Mouse (Mus musculus) kidney, adult 8-10 months (tissue): ENCODE results near the gene Nle1.
"Not testable (repeated sequence)": the region's sequence is repeated elsewhere in the genome, so short reads cannot be mapped to it uniquely, and the experiment has no call there.

Source experiments
- DNase-seq, 2 experiments: peaks; one replicate each; pipeline ENCODE4 v3.0.0; 2022

Gene Nle1

GRCm38 (mm10) chr11:82907651-82908607 lies at the start of gene Nle1:
TSS of gene Nle1 (minus strand) at chr11:82908411.
- peak; percentile 80 to 90 for DNase-seq

- DNase-seq = no peak
Observed at GRCm38 (mm10) chr11:82956925-82957324, 48.7 kb upstream of the Nle1 start.

DNA sequence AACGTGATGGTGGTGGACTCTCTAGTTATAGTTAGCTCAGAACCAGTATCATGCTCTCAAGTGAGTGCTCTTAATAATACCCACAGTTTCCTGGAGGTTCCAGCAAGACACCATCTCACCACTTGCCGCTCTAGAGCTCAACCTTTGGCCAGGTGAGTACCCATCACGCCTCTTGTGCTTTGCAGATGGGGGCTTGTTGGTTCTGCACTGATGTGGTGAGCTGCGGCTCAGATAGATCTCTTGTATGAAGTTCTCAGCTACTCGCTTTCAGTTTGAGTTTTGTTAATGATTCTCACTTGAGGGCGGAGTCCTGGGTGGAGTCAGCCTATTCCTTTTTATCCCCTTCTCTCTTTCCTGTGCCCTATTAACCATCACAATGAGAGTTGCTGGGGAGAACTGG lies 46.4 kb upstream of the Nle1 start:
- DNase-seq = no peak

GRCm38 (mm10) chr11:82952612-82953542 lies 44.7 kb upstream of the Nle1 start:
- peak in 1 of 2 experiments; percentile 8 for DNase-seq

GRCm38 (mm10) chr11:82951865-82952611 lies 43.8 kb upstream of the Nle1 start:
- DNase-seq = peak; percentile 64 to 69

DNA sequence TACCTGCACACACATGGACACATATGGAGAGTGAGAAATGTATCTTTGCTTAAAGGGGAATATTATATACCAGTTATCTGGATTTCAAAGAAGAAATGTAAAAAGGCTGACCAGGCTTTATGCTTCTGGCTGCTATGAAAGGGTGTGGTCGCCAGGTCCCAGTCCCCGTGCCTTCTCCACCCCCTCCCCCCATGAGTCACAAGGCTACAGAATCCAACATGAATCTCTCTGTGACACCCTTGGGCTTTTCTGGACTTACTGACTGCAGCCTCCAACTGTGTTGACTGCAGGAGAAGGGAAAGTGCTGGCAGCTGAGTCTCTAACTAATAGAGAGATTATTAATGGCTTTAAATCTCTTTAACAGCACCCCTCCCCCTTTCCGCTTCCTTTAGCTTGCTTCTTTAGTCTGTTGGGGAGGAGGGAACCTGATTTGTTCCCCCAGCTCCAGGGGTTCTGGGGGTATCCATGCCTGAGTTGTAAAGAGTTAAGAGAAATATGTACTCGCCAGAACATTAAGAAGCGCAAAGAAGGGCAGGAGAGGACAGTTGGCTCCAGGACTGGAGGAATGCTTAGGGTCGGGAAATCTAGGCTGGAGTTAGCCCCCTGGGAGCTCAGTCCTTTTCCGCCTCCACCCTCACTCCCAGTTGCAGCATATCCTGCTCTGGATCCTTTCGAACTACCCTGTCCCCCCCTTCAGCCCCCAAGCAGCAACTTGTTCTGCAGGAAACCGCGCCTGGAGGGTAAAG lies 42.7 kb upstream of the Nle1 start, which contains the start of gene Slfn5:
Gene Slfn5, plus strand, starts transcription at position 614 of the 746 bp plus-strand sequence.
- DNase-seq = peak; percentile 58 to 62

GRCm38 (mm10) chr11:82949036-82949435 lies 40.8 kb upstream of the Nle1 start:
- peak; percentile 28 to 65 for DNase-seq

- no peak for DNase-seq
Observed at GRCm38 (mm10) chr11:82947457-82947856, 39.2 kb upstream of the Nle1 start.

DNA sequence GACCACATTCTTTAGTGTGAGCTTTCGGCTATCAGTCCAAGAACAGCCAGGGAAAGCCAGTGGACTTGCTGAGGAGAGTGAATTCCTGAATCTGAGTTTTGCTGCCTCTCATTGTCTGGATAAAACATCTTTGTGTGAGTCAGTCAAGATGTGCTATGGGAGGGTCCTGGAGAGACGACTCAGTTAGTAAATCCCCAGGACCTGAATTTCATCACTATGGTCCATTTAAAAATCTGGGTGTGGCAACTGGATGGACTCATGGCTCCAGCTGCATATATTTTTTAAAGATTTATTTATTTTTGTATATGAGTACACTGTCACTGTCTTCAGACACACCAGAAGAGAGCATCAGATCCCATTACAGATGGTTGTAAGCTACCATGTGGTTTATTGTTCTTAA lies 37.4 kb upstream of the Nle1 start:
- DNase-seq = no peak

DNA sequence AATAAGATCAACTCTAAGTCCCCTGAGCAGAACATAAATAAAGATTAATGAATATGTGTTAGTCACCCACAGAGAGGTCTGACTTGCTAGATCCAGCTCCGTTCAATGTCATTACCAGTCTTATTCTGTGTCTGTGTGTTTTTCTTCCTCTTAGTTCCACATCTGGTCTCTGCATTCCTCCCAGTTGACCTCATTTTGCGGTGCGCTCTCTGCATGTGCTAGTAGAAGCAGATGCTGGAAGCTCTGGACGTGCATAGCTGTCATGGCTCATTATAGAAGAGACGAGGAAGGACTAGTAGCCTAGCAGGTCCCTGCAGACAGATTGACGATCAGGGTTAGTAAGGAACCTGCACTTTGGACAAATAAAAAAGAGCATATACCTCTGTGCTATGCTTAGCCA lies 35.1 kb upstream of the Nle1 start:
- DNase-seq = no peak

GRCm38 (mm10) chr11:82933186-82933585 lies 25.0 kb upstream of the Nle1 start:
- no peak for DNase-seq

- not testable (repeated sequence) for DNase-seq
Observed at GRCm38 (mm10) chr11:82931671-82932450, 23.6 kb upstream of the Nle1 start.

DNA sequence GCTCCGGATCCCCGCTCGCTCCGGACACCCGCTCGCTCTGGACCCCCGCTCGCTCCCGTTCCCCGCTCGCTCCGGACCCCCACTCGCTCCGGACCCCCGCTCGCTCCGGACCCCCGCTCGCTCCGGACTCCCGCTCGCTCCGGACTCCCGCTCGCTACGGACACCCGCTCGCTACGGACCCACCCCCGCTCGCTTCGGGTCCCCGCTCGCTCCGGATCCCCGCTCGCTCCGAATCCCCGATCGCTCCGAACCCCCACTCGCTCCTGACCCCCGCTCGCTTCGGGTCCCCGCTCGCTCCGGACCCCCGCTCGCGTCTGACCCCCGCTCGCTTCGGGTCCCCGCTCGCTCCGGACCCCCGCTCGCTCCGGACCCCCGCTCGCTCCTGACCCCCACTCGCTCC lies 22.9 kb upstream of the Nle1 start:
- not testable (repeated sequence) for DNase-seq

GRCm38 (mm10) chr11:82930391-82930955 lies 22.3 kb upstream of the Nle1 start:
- not testable (repeated sequence) for DNase-seq

GRCm38 (mm10) chr11:82929633-82929950 lies 21.4 kb upstream of the Nle1 start:
- no peak for DNase-seq

DNA sequence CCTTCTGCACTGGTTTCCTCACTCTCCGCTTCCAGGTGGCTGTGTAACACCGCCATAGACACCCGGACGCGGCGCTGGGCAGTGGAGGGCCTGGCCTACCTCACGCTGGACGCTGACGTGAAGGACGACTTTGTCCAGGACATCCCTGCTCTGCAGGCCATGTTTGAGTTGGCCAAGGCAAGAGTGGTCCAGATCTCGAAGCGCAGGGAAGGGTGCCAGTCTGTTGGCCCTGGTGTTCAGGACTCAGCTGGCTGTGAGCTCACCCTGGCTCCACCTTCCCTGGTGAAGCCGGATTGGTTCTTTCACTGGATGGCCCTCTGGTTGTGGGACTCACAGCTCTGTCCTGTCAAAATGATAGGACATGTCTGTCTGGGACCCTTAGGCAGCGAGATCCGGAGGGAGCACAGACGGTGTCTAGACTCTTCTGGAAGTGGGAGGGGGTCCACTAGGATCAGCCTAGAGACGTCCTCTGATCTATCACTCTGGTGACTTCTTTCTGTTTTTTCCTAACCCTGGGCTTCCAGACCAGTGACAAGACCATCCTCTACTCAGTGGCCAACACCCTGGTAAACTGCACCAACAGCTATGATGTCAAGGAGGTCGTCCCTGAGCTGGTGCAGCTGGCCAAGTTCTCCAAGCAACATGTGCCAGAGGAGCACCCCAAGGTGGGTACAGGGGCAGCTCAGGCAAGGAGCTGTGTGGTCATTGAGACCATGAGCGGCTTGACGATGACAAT lies 20.9 kb upstream of the Nle1 start:
- no peak for DNase-seq

GRCm38 (mm10) chr11:82923910-82924309 lies 15.7 kb upstream of the Nle1 start:
- DNase-seq = not testable (repeated sequence)

DNA sequence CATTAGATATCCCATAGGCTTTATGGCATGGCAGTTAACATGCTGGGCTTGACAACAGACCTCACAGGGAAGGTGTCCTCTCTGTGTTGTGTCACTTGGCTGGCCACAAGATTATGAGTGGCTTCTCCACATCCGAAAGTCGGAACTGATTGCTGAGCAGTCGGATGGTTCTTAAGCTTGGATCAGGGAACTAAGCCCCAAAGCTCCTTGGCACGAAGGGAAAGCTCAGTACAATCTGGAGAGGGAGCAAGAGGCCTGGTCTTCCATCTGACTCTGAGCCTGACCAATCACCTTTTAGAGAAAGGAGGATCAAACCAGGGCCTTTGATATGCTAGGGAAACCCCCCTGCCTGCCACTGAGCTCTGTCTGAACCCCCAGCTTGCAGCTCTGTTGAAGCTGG lies 13.5 kb upstream of the Nle1 start:
- DNase-seq = no peak

- DNase-seq = no peak
Observed at GRCm38 (mm10) chr11:82920768-82921167, 12.6 kb upstream of the Nle1 start.
